Mouse (Mus musculus) heart, postnatal 0 days (tissue): ENCODE data around the gene Ssx2ip.

Experiments
- CTCF ChIP-seq: IDR thresholded peaks from 2 replicates; pipeline ENCODE4 v1.5.1; 2016; ENCODE audit warnings: antibody characterized with exemption, control low read depth, low read depth
- EP300 ChIP-seq: IDR thresholded peaks from 2 replicates; pipeline ENCODE4 v1.6.1; 2016; ENCODE audit warnings: antibody characterized with exemption, low read depth

- TF ChIP-seq CTCF = no peak
- TF ChIP-seq EP300 = no peak
These were observed 69.3 kb downstream of the Ssx2ip start for GRCm38 (mm10) chr3:146473741-146474140.
